Mouse (Mus musculus): ENCODE data around the gene Dph3.
A peak's percentile ranks its signal among the peaks of the same experiment; 100 is the strongest.
"Not testable (repeated sequence)": the region's sequence is repeated elsewhere in the genome, so short reads cannot be mapped to it uniquely, and the experiment has no call there.

Gene Dph3

DNA sequence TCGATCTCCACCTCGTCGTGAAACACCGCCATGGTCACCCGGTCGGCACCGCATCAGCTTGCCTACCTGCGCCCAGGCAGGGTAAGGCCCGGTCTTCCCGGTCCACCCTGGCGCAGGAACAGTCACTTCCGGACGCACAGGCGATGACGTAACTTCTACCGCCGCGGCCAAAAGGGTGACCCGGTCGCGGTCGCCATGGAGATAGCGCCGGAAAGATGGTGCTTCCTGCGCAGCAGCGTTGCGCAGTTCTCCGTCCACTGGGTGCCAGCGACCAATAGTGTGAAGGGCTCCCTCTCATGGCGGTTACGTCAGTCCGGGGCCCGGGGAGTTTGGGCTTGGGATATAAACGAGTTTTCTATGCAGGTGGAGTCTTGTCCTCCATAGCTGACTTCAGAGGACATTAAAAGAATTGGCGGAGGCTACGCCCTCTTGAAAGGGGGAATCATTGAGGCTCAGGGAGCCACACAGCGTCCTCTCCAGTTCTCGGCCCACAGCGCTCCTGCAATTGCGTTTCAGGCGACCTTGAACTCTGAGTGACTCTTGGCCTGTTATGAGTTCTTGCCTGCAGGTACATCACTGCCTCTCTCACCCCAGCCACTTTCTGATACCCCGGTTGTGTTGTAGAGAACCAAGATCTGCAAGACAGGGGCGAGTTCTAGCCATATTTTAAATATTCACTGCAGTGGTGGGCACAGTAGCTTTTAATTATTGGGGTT, at the start of gene Dph3:
Gene Dph3 (minus strand): TSS at position 244 of the 716 bp plus-strand sequence.
- DNase-seq: peak; percentile 99 to 100

DNA sequence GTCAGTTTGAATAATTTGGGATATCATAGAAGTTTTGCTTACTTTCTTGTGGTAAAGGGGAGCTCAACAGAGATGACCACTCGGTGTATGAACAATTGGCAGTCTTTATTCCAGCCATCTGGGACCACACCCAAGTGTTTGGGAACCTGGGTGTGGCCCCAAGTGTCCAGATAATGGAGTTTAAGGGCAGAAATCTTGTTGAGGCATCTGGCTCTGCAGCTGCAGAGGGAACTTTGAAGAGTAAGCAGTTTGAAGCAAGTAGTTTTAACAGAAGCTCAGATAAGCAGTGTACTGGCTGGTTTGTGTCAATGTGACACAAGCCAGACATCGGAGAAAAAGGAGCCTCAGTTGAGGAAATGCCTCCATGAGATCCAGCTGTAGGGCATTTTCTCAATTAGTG, 48.8 kb upstream of the Dph3 start:
- no peak for DNase-seq

DNA sequence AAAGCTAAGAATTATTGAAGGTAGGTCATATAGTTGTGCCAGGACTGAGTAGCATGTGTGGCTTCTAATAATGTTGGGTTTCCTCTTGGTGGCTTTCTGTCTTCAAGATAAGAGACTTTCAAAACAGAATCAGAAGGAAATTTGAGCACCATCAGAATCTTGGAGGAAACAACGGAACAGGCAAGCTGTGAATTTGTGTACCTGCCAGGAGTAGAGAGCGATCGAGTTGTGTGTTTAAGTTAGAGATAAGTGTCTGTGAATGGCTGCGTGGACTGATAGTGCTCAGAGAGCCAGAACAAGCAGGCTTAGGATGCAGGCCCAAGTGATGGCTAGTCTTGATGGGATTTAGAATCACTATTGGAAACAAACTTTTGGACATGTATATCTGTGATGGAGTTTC, 46.3 kb upstream of the Dph3 start:
- no peak for DNase-seq

DNA sequence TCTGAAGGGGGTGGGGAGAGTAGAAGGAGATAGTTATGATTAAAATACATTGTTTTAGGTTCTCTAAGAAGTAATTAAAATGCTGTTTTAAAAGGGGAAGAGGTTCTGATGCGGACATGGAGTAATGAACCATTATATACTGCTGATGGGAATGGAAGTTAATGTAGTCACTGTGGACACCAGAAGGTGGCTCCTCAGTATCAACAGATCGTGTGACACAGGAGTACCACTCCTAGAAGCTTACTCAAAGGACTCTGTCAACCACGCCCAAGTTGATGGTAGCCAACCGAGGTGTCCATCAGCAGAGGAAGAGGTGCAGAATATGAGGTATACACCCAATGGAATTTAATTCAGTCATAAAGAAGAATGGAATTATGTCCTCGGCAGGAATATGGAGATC, 42.9 kb upstream of the Dph3 start:
- no peak for DNase-seq

DNA sequence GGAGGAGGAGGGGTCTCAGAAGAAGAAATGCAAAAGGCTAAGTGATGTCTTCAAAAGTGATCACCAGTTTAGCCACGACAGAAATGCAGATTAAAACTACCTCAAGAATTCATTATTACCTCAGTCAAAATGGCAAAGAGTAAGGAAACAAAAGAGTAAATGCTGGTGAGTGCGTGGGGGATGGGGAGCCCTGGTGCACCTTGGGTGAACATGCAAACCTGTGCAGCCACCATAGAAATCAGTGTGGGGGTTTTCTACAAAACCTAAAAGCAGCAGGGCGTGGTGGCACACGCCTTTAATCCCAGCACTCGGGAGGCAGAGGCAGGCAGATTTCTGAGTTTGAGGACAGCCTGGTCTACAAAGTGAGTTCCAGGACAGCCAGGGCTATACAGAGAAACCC, 39.7 kb upstream of the Dph3 start:
- DNase-seq: not testable (repeated sequence)

DNA sequence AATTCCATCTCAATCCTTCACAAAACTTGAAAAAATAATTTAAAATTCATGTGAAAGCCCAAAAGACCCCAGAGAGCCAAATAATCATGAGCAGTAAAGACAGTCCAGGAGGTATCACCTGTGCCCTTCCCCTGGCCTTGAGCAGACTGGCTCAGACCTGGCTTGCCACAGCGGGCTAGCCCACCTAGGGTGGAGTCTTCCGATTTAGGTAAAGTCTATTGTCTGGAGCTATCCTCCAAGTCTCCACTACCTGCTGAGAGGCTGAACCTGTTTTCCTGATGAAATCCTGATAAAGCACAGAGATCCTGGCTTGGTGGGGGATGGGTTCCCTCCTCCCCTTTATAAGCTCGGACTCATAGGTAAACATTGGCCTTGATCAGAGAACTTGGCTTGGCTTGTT, 38.7 kb upstream of the Dph3 start:
- no peak for DNase-seq

DNA sequence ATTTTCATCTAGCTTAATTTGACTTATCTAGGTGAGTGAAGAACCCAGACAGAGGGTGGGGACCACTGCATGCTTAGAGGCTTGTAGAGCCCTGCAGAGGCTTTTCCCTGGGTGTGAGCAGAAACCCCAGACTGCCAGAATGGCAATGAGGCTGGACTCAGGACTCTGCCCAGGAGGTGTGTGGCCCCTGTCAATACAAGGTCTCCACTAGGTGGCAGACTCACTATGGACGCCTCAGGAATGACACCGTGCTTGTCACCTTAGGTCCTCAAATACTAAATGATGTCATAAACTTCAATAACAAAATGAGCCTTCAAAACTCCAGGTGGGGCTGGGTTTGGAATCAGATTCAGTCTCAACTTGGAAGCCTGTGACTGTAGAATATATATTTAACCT, 36.4 kb upstream of the Dph3 start:
- peak; percentile 17 to 33 for DNase-seq

DNA sequence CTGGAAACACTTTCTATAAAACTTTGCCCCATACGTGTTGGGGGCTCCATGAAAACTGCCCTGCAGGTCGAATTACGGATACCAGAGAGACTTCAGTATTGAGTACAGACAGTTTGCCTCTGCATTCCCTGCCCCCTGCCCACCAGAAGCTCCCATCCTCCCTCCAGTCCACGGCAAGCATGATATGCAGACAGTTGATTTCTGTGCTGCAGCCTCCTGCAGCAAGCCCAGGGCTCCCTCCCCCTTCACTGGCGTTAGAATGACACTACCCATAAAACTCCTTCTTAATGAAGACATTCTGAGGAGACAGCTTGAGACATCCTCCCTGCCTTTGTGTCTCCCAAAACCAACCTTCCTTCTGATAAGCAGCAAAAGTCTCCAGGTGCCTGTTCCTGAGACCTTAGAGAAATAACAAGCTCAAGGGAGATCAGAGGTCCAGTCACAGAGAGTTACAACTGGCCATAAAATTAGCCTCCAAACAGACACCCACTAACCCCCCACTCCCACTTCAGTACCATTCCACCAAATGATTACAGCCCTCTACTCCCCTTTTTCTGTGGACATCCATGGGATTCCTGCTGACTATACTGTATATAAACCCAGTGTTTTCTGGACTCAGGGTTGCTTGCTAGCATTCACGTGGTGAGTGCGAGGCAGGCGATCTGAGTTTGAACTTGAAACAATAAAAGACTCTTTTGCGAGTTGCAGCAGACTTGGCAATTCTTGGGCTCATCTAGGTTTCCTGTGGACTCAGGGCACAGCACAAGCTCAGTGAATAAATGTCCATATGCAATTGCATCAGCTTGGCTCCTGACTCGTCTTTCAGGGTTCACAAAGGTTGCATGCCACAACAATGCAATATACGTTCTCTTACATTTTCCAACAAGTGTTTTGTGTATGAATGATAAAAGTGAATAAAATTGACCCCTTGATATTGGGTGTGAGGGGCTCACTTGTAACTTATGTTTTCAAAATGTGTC, 35.7 kb upstream of the Dph3 start:
- DNase-seq: no peak

DNA sequence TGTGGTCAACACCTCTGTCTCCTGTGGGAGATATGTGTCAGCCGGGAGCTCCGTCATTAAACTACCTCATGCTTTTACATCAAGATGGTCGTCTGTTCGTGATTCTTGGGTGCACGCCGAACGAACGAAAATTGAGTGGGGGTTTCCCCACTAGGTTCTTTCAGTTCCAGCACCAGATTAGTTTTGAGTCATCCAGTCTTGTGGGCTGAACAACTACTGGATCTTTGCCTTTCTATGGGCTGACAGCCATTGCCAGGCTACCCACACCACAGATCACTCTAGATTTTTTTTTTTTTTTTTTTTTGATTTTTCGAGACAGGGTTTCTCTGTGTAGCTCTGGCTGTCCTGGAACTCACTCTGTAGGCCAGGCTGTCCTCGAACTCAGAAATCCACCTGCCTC, 26.6 kb upstream of the Dph3 start:
- not testable (repeated sequence) for DNase-seq

DNA sequence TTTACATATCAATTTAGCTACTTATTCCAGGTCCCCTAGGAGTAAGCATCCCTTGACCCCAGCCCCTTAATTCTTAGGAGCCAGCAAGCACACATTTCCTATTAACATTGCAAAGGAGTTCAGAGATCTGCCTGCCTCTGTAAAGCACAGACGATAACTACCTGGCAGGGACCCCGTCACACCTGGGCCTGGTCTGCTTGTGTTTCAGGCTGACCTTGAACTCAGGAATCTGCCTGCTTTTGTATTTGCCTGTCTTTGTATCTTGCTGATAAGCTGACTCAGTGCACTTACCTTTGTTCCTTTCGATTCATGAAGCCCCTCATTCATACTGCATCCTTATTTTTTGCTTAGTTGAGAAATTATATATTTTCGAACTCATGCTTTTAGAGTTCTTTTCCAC, 21.4 kb upstream of the Dph3 start:
- DNase-seq: no peak

DNA sequence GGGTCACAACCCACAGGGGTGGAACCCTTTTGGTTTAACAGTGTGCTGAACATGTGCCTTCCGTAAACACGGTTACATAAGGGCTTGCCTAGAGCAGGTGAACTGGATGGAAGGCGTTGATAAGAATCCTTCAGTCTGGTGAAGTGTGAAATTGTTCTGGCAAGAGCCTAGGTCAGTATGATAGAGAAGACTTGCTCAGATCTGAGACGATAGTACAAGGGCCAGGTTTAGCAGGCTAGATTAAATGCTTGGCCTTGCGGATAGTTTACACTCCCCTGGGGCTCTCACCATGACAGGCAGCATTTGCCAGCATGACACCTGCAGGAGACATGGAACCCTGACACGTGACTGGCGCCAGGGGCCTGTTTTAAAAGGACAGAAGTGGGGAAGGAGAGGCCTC, 20.1 kb upstream of the Dph3 start:
- DNase-seq: peak in 1 of 2 experiments; percentile 14

DNA sequence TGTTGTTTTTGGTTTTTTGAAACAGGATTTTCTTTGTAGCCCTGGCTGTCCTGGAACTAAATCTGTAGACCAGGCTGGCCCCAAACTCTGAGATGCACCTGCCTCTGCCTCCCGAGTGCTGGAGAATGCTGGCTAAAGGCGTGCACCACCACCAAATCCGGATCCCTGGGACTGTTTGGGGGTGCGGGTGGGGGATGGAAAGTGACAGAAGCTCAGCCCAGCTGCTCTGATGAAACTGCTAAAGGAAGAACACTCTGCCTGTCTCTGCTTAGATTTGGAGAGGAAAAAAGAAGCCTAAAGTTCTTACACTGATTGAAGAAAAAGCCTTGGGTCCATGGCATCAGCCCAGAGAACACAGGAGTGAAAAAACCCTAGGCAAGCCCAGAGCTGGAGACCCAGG, 18.0 kb upstream of the Dph3 start:
- DNase-seq: no peak

DNA sequence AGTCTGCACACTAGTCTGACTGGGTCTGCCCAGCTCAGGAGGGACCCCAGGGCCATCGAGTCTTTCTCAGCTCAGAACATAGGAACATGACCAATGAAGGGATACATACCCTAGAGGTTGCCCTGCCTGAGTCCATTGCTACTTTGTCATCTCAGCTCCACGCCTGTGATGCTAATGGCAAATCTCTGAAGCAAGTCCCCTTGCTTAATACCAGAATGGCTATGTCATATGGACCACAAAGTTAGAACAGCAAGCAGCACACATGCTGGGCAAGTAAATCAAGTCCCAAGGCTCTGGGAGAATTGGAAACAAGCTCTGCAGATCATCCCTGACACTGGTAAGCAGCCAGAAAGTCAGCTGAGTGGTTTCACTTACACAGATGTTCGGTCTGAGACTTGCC, 13.4 kb upstream of the Dph3 start:
- DNase-seq: no peak

DNA sequence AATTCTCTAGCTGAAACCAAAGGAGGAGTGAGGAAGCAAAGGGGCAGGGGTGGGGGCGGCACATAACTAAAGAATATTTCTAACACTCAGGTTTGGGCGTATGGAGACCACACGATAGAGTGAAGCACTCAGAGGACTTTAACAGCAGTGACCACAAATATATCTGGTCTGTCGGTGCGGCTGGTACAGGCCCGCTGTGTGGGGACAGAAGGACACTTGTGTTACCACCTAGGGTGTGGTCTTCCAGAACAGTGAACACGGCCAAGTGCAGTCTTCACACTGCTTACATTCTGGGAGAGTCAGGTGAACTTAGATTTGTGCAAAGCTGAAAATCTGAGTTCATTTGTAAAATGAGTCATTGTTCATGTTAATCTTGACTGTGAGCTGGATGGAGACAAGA, 12.2 kb upstream of the Dph3 start:
- no peak for DNase-seq

DNA sequence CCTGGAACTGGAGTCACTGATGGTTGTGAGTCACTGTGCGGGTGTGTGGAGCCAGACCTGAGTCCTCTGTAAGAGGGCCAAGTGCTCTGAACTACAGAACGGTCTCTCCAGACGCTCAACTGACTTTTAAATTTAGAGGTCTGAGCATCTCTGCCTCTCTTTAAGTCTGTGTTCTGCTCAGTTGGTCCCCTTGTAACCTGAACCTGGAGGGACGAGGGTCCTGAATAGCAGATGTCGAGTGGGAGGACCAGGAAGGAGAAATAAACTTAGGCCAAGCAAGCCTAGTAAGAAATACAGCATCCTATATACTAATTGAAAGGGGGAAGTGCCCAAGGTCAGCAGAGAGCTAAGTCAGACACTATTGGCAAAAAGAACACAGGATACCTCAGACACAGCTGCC, 11.2 kb upstream of the Dph3 start:
- DNase-seq: no peak

DNA sequence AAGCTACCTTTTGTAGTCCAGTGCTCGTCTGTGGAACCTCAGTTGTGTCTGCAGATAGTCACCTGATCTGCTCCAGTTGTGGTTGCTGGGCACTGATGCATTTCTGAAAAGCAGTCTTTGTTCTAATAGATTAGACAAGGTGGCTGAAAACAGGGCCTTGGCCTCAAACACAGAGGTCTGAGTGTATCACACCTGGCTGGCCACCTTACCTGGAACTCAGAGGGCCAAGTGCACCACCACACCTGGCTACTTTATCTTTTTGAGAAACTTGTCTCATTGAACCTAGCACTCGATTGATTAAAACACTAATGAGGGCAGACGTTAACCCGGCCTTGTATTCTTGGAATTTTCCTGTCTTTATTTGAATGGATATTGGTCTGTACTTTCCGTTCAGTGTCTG, 10.1 kb upstream of the Dph3 start:
- no peak for DNase-seq

DNA sequence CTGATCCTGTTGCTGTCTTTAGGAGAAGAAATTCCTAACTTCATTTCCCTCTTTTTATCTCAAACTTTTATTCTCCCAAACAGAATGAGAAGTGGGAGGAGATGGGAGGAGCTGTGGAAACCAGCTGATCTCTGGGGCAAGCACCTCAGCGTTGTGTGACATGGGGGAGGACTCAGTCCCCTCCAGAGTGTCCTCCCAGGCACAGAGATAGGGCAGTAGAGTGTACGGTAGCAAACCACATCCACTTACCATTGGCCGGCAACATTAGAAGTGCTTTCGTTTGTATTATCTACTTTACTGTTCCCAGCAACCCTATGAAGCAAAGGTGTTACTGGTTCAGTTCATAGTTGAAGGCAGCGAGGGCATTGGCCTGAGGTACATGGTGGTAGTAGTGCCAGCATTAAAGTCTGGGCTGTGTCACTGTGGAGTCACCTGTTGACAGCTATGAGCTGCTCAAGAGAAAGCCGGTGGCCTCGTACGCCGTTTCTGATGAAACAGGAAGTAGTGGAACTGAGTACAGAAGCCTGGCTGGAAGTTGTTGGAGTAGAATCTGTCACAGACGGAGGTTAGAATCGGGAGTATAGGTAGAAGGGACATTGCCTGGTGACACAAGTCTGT, 8.1 kb upstream of the Dph3 start:
- no peak for DNase-seq

DNA sequence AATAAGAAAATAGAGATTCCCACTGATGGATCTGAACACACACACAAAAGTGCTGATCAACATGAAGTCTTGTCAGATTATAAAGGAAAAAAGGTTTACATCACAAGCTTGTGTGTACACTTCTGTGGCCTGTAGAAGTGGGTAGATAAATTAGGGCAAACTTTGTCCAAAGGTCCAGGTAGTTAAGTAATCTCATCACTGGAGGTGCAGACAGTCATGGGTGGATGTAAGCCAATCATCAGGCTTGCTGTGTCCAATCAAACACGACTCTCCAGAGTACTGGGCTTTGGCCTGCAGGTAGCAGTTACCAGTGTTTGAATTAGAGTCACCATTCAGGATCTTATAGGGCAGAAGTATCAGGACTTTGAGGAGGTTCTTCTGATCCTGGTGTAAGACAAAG, 7.5 kb upstream of the Dph3 start:
- DNase-seq: no peak

DNA sequence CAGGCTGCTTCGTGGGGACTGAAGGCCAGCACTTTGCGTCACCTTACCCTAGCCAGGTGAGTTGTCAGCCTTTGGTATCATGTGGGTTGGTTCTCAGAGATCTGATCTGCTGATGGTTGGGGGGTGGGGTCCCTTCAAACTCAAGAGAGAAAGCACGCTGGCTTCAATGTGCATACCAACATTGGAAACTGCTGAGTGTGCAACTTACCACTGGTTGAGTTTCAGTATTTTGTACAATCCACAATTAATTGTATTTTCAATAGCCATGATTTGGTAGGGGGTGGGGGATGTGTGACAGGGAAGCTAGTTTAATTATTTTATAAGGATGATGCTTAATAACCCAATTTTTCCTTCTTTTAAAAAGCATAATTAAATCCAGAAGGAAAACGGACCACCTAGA, 6.2 kb upstream of the Dph3 start:
- DNase-seq: no peak

DNA sequence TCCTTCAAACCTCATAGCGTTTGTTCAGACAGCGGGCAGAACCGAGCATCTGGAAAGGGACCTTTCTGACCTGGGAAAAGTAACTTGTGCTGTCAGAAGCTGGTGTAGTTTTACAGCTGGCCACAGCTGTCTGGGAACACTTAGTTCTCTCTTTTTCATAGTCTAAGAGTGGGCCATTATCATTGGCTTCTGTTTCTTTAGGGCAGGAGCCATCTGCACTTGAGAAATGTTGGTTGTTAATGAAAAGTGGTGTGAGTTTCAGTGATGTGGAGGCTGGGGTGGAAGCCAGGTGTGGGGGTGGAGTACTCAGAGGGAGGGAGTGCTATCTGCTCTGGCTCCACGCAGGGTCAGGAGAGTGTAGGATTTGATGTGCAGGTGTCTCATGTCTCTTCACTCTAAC, 5.6 kb upstream of the Dph3 start:
- no peak for DNase-seq

DNA sequence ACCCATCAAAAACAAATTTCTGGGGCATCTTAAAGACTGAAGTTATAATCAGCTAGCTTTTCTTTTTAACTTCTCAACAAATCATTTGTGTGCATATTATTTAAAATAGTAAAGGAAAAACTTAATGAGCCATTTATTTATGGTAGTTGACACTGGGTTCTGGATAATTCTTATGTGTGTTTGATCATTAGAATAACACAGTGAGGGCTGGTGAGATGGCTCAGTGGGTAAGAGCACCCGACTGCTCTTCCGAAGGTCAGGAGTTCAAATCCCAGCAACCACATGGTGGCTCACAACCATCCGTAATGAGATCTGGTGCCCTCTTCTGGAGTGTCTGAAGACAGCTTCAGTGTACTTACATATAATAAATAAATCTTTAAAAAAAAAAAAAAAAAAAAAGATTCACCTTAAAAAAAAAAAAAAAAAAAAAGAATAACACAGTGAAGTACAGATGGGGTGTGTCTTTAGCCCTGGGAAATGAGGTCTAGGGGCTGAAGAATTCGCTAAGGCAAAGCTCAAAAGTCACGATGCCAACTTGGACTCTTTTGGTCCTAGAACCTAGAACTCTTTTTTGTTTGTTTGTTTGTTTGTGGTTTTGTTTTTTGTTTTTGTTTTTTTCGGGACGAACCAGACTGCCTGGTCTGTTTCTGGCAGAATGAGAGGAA, 2.2 kb upstream of the Dph3 start:
- DNase-seq: not testable (repeated sequence)

DNA sequence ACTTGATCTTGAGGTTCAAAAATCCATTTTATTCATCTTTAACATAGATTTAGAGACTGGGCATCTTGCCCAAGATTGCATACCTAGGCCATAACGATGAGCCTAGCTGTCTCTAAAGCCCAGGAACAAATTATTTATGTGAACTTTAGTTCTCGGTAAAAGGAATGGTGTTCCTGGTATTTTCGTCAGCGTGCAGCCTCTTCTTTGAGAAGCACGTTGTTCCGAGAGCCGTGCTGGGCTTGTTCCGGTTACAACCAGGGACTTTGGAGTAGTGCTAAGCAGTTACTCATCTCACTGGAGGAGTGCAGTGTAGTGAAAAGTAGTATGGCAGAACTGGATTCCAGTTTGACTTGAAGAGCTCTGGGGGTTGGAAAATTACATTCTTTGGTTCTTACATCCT, 697 bp upstream of the Dph3 start:
- DNase-seq: no peak

Data from cerebellum, postnatal 14 days (tissue).